Mouse (Mus musculus): ENCODE measurements around the gene Pisd.

- TF ChIP-seq POLR2A (IDR thresholded peaks at IDR 0.05; ENCODE audit: low read depth, low read length), result no peak
- TF ChIP-seq CTCF (IDR thresholded peaks at IDR 0.05; ENCODE audit: extremely low read depth, insufficient read length, insufficient replicate concordance, low read depth, low read length), result 0 out of 2 replicates have a peak, but pooled peaks have one; percentile 14
These were observed 66.5 kb downstream of the Pisd start for GRCm38 (mm10) chr5:32718916-32719315.
